Mouse (Mus musculus): ENCODE results near the gene Gipc3. TPM values are rescaled to one million over a fixed set of nuclear protein-coding genes. Genes with fewer than 3 reads are reported as not detected.

Gene Gipc3
- polyA plus RNA-seq, 1 experiment = 4.1 TPM

DNA sequence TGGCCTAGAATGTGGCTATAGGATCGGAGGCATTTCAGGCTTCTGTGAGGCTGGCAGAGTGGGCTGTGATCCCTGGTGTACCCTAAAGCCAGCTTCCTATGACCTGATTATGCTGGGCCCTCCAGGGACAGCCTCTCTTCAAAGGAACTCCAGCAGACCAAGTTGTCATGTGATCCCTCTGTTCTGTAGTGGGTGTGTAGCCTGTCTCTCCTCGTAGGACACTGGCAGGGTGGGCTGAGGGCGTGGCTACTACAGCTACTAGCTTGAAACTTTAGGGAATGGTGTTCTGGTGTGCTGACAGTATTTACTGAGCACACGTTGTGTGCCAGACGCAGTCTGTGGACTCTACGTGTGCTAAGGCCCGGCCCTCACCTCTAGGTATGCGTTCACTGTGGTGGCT, 17.7 kb upstream of the Gipc3 start:
- Histone ChIP-seq H3K4me3 (ENCODE audit: control insufficient read depth, low read depth, low read length) (no peak overlapping the region), H3K27me3 (ENCODE audit: control insufficient read depth, insufficient read depth, low read length) (no peaks in the 10 kb centered on the region), H3K4me1 (ENCODE audit: control insufficient read depth, insufficient read depth, low read length) (peaks cover 41% of the 10 kb centered on the region), H3K36me3 (ENCODE audit: control insufficient read depth, insufficient read depth, low read length) (no peaks in the 10 kb centered on the region), H3K27ac (ENCODE audit: control insufficient read depth, insufficient read depth, low read depth, low read length) (no peak overlapping the region)
- TF ChIP-seq CTCF (IDR thresholded peaks at IDR 0.05; ENCODE audit: control insufficient read depth, insufficient read depth, insufficient replicate concordance, low read depth, low read length) = no peak
- TF ChIP-seq POLR2A (IDR thresholded peaks at IDR 0.05; ENCODE audit: control insufficient read depth, low read depth, low read length) = no peak

DNA sequence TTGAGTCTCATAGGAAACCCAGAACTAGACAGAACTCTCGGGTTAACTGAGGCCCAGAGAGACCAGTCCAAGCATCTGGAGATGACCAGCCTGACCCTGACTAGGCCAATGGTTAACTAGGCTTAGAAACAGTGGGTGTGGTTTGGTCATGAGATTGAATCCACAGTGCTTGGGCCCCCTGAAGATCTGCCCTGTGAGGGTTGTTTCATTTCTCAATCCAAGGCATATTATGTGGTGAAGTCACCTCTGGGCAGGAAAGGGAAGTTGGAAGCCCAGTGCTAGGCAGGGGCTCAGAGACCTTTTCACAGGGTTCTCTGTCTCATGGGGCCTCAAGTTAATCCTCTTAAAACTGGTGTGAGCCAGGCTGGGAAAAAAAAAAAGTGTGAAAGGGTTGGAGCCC, 15.8 kb upstream of the Gipc3 start:
- Histone ChIP-seq H3K36me3 (ENCODE audit: control insufficient read depth, insufficient read depth, low read length) (no peaks in the 10 kb centered on the region), H3K27ac (ENCODE audit: control insufficient read depth, insufficient read depth, low read depth, low read length) (no peak overlapping the region), H3K27me3 (ENCODE audit: control insufficient read depth, insufficient read depth, low read length) (no peaks in the 10 kb centered on the region), H3K4me1 (ENCODE audit: control insufficient read depth, insufficient read depth, low read length) (peaks cover 36% of the 10 kb centered on the region), H3K4me3 (ENCODE audit: control insufficient read depth, low read depth, low read length) (peak overlapping the region; percentile 98)
- TF ChIP-seq CTCF (IDR thresholded peaks at IDR 0.05; ENCODE audit: control insufficient read depth, insufficient read depth, insufficient replicate concordance, low read depth, low read length) = no peak
- TF ChIP-seq POLR2A (IDR thresholded peaks at IDR 0.05; ENCODE audit: control insufficient read depth, low read depth, low read length) = no peak

DNA sequence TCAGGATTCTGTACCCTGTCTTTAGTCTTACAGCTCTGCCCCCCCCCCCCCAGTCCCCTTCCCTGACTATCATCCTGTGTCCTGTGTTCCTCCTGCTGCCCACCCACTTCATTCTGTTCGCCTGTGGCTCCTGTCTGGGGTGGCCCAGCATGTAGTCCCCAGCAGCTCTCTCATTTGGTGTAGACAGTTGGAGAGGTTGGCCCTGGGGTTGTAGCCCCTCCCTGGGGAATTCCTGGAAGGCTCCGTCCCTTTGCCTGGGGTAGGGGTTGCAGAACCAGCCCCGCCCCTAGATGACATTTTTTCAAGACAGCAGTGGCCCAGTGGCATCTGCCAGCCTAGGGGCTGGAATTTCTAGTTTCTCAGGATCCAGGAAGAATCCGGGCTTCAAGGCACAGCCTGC, 15.1 kb upstream of the Gipc3 start:
- TF ChIP-seq POLR2A (IDR thresholded peaks at IDR 0.05; ENCODE audit: control insufficient read depth, low read depth, low read length) (no peak), CTCF (IDR thresholded peaks at IDR 0.05; ENCODE audit: control insufficient read depth, insufficient read depth, insufficient replicate concordance, low read depth, low read length) (no peak)
- H3K4me1 ChIP-seq (ENCODE audit: control insufficient read depth, insufficient read depth, low read length) = peaks cover 31% of the 10 kb centered on the region
- no peaks in the 10 kb centered on the region for H3K27me3 ChIP-seq (ENCODE audit: control insufficient read depth, insufficient read depth, low read length)
- no peaks in the 10 kb centered on the region for H3K36me3 ChIP-seq (ENCODE audit: control insufficient read depth, insufficient read depth, low read length)
- H3K4me3 ChIP-seq (ENCODE audit: control insufficient read depth, low read depth, low read length) = peak overlapping the region; percentile 98
- no peak overlapping the region; the same call in 1 of the 2 replicates for H3K27ac ChIP-seq (ENCODE audit: control insufficient read depth, insufficient read depth, low read depth, low read length)

DNA sequence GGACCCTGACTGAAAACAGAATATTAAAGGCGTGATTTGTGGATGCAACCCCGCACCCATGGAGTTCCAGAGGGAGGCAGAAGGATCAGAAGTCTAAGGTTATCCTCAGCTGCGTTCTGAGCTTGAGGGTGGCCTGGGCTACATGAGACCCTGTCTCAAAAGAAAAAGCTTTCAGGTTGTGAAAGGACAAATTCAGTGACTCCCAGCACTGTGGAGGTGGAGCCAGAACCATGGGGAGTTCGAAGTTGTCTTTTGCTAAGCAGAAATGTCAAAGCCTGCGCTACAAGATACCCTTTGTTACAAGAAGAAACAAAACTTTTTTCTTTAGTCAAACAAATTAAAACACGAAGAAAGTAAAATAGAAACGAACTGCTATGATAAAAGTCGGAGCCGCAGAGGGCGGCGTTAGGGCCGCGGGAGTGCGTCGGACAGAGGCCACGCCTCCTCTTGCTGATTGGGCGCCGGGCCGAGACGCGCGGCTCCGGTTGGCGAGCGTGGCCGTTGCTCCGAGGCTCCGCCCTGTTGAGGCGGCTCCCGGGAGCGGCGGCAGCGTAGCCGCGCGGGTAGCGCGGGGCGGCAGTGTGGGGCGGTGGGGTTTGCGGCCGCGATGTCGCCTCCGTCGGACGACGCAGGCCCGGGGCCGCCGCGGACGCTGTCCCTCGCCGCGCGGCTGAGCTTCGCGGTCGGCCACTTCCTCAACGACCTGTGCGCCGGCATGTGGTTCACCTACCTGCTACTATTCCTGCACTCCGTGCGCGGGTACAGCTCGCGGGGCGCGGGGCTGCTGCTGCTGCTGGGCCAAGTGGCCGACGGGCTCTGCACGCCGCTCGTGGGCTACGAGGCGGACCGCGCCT, 14.2 kb upstream of the Gipc3 start, which contains the start of gene Mfsd12:
TSS of gene Mfsd12 (plus strand) at position 501 of the 854 bp plus-strand sequence.
- Histone ChIP-seq H3K4me1 (ENCODE audit: control insufficient read depth, insufficient read depth, low read length) (peaks cover 26% of the 10 kb centered on the region), H3K4me3 (ENCODE audit: control insufficient read depth, low read depth, low read length) (peak within 1 kb of the TSS; percentile 98), H3K27ac (ENCODE audit: control insufficient read depth, insufficient read depth, low read depth, low read length) (peak within 1 kb of the TSS; percentile 94), H3K27me3 (ENCODE audit: control insufficient read depth, insufficient read depth, low read length) (no peaks in the 10 kb centered on the region), H3K36me3 (ENCODE audit: control insufficient read depth, insufficient read depth, low read length) (no peaks in the 10 kb centered on the region)
- TF ChIP-seq CTCF (IDR thresholded peaks at IDR 0.05; ENCODE audit: control insufficient read depth, insufficient read depth, insufficient replicate concordance, low read depth, low read length) (no peak), POLR2A (IDR thresholded peaks at IDR 0.05; ENCODE audit: control insufficient read depth, low read depth, low read length) (peak; percentile 57; the same call in 1 of the 2 replicates)

DNA sequence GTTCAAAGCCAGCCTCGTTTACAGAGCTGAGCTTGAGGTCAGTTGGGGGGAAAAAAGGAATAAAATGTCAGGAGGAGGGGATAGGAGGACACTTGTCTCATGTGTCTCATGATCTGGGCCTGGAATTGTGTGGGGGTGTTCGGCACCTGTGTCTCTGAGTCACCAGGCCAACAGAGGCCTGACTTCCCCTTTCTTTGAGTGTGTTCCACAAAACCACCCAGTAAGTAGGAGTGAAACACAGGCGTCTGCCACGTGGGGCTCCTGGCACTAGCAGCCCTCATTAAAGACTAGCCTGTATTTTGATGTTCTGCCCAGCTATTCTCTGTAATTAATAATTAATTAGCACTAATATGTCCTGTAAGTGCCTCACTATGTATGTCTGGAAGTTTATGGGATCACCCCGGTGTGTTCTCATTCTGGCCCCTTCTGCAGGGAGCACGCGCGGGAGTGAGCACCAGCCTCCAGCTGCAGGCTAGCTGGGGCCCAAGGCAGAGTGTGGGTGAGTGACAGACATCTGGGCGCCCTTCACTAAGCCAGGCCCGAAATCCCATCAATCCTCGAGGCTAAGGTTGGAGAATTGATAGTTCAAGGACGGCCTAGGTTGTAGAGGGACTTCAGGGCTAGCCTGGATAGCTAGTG, 13.4 kb upstream of the Gipc3 start:
- peaks cover 31% of the 10 kb centered on the region for H3K4me1 ChIP-seq (ENCODE audit: control insufficient read depth, insufficient read depth, low read length)
- TF ChIP-seq POLR2A (IDR thresholded peaks at IDR 0.05; ENCODE audit: control insufficient read depth, low read depth, low read length) = no peak
- no peak for TF ChIP-seq CTCF (IDR thresholded peaks at IDR 0.05; ENCODE audit: control insufficient read depth, insufficient read depth, insufficient replicate concordance, low read depth, low read length)
- peak overlapping the region; percentile 98 for H3K4me3 ChIP-seq (ENCODE audit: control insufficient read depth, low read depth, low read length)
- no peaks in the 10 kb centered on the region for H3K27me3 ChIP-seq (ENCODE audit: control insufficient read depth, insufficient read depth, low read length)
- H3K36me3 ChIP-seq (ENCODE audit: control insufficient read depth, insufficient read depth, low read length) = no peaks in the 10 kb centered on the region
- peak overlapping the region; percentile 62 for H3K27ac ChIP-seq (ENCODE audit: control insufficient read depth, insufficient read depth, low read depth, low read length)

DNA sequence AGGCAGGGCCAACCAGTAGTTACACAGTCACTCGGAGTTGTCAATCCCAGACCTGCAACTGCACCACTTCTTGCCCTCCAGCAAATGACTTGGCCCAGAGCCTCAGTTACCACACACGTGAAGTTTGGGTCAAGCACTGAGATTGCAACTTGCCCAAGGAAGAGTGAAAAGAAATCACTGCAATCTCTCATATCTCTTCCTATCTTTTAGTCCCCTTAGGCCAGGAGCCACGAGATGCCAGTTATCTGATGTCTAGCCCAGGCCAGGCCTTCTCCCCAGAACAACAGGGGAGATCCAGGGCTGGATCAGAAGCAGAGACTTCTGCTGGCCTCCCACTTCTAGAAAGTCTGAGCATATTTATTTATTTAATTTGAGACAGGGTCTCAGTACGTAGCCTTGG, 12.5 kb upstream of the Gipc3 start:
- no peak for TF ChIP-seq POLR2A (IDR thresholded peaks at IDR 0.05; ENCODE audit: control insufficient read depth, low read depth, low read length)
- Histone ChIP-seq H3K27me3 (ENCODE audit: control insufficient read depth, insufficient read depth, low read length) (no peaks in the 10 kb centered on the region), H3K4me3 (ENCODE audit: control insufficient read depth, low read depth, low read length) (no peak overlapping the region), H3K27ac (ENCODE audit: control insufficient read depth, insufficient read depth, low read depth, low read length) (no peak overlapping the region), H3K36me3 (ENCODE audit: control insufficient read depth, insufficient read depth, low read length) (no peaks in the 10 kb centered on the region), H3K4me1 (ENCODE audit: control insufficient read depth, insufficient read depth, low read length) (peaks cover 38% of the 10 kb centered on the region)

DNA sequence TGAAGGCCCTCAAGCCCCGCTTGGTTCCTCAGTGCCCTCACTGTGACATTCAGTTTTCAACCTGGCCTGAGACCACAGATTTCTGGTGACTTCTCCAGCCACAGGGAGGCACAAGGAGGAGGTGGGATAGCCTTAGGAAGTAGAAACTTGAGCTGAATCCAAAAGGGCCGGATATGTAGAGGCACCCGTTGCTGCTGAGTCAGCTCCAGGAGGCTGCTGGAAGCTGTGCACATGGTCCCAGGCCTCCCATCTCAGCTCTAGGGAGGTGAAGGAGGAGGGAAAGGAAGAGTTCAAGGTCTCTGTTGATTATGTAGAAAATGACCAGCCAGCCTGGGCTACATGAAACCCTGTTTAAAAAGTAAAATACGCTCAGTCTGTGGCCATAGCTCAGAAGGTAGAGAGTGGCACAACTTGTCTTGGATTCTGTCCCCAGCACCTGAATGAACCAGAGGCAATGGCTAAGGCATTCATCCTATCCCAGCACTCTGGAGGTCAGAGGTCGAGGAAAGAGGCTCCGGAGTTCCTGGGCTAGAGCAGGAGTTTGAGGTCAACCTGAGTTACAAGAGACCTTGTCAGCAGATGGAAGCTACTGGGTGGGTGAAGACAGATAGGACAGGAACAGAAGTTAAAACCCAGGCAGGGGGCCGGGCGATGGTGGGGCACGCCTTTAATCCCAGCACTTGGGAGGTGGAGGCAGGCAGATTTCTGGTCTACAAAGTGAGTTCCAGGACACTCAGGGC, 11.8 kb upstream of the Gipc3 start:
- H3K4me1 ChIP-seq (ENCODE audit: control insufficient read depth, insufficient read depth, low read length) = peaks cover 39% of the 10 kb centered on the region
- H3K27ac ChIP-seq (ENCODE audit: control insufficient read depth, insufficient read depth, low read depth, low read length) = no peak overlapping the region
- H3K27me3 ChIP-seq (ENCODE audit: control insufficient read depth, insufficient read depth, low read length) = no peaks in the 10 kb centered on the region
- H3K4me3 ChIP-seq (ENCODE audit: control insufficient read depth, low read depth, low read length) = no peak overlapping the region
- no peaks in the 10 kb centered on the region for H3K36me3 ChIP-seq (ENCODE audit: control insufficient read depth, insufficient read depth, low read length)
- TF ChIP-seq CTCF (IDR thresholded peaks at IDR 0.05; ENCODE audit: control insufficient read depth, insufficient read depth, insufficient replicate concordance, low read depth, low read length) (no peak), POLR2A (IDR thresholded peaks at IDR 0.05; ENCODE audit: control insufficient read depth, low read depth, low read length) (no peak)

Data from testis, adult 2 months (tissue).